Mouse (Mus musculus) brain, embryonic 14.5 days (tissue): ENCODE measurements around the gene Tcp10b.
"Not testable (repeated sequence)": the region's sequence is repeated elsewhere in the genome, so short reads cannot be mapped to it uniquely, and the experiment has no call there.

ENCODE experiments used
- CTCF ChIP-seq: fragments of 200-500 bp; IDR thresholded peaks from 2 replicates; pipeline ENCODE4 v1.5.1; 2012; ENCODE audit warnings: inconsistent platforms, mild to moderate bottlenecking, moderate library complexity, borderline replicate concordance; ENCODE audit not compliant: insufficient read depth, insufficient read length; ENCODE audit errors: extremely low read depth
- POLR2A ChIP-seq: fragments of 200-500 bp; IDR thresholded peaks from 2 replicates; pipeline ENCODE4 v1.6.1; 2012; ENCODE audit warnings: mild to moderate bottlenecking, inconsistent platforms, borderline replicate concordance; ENCODE audit not compliant: poor library complexity, insufficient read depth, insufficient read length, severe bottlenecking; ENCODE audit errors: extremely low read depth

DNA sequence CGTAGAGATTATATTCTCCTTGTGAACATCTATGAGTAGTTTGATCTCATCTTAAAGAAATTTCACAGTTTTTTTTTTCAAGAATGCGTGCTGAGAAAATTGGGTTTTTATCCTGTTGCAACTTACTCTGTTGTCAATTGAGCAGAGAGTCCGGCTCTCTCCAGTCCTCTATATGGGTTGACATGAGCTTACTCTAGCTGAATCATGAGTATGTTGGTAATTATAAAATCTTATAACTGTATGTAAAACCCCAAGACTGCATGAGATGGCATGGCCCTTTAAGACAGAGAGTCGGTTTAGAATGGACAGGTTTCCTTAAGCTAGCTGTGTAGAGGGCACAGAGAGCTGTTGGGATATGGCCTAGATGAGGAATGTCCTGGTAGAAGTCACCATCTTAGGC lies at the start of gene Tcp10b:
- TF ChIP-seq CTCF, POLR2A: not testable (repeated sequence)
